29 mouse cellular contexts compared by ENCODE assay signal in the genomic region with DNA sequence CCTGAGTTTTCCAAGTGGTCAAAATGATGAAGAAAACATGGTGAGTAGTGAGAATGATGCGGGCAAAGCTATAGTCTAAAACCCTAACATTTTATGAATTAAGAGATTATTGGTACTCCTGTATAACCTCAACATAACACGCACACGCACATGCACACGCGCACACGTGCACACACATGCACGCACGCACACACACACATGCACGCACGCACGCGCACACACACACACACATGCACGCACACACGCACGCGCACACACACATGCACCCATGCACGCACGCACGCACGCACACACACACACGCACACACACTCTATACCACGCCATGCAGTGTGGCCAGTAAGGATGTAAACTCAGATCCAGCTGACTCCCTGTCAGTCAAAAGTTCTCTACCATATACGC.
"Had no signal": no experiment of that assay in that cellular context is flagged by ENCODE, and none has a peak within 500 bp of the region (broad histone marks: within the 10 kb centered on the region; RNA-seq: fewer than 3 reads in every experiment).

No protein-coding gene starts in this region.

- H3K27me3 ChIP-seq: heart, embryonic 12.5 days; heart, embryonic 13.5 days; heart, embryonic 15.5 days; hindbrain, embryonic 12.5 days; hindbrain, embryonic 13.5 days; hindbrain, embryonic 15.5 days; intestine, embryonic 15.5 days; kidney, embryonic 15.5 days had no signal

- H3K4me3 ChIP-seq: heart, embryonic 10.5 days; heart, embryonic 12.5 days; heart, embryonic 13.5 days; heart, embryonic 15.5 days; hindbrain, embryonic 10.5 days; hindbrain, embryonic 12.5 days; hindbrain, embryonic 13.5 days; hindbrain, embryonic 15.5 days; intestine, embryonic 15.5 days; kidney, embryonic 15.5 days; layer of hippocampus, adult 2 months had no signal

- H3K4me2 ChIP-seq: heart, embryonic 11.5 days; heart, embryonic 12.5 days; heart, embryonic 13.5 days; heart, embryonic 15.5 days; hindbrain, embryonic 12.5 days; hindbrain, embryonic 13.5 days; hindbrain, embryonic 14.5 days; hindbrain, embryonic 15.5 days; intestine, embryonic 15.5 days; kidney, embryonic 15.5 days had no signal

- H3K36me3 ChIP-seq: hindbrain, embryonic 15.5 days; intestine, embryonic 15.5 days had no signal

- DNase-seq: heart, postnatal 10 days; heart, postnatal 14 days; heart, postnatal 36 days; heart, postnatal 4 days; kidney, adult 11 months; kidney, adult 18-20 months; kidney, adult 2 months; kidney, adult 8-10 months; kidney, adult 9 months; kidney, postnatal 10 days; kidney, postnatal 14 days; kidney, postnatal 25 days; kidney, postnatal 36 days; kidney, postnatal 4 days; layer of hippocampus, adult 9-11 months; layer of hippocampus, postnatal 36 days had no signal
